Mouse (Mus musculus): Measurements from ENCODE around the gene Ano2. TPM values are rescaled to one million over a fixed set of nuclear protein-coding genes. Genes with fewer than 3 reads are reported as not detected.

Gene Ano2
- polyA plus RNA-seq, 1 experiment, result 0.04 TPM

GRCm38 (mm10) chr6:126053136-126053535 lies 362.9 kb downstream of the Ano2 start:
- no peak for DNase-seq (ENCODE audit: low spot score)

DNA sequence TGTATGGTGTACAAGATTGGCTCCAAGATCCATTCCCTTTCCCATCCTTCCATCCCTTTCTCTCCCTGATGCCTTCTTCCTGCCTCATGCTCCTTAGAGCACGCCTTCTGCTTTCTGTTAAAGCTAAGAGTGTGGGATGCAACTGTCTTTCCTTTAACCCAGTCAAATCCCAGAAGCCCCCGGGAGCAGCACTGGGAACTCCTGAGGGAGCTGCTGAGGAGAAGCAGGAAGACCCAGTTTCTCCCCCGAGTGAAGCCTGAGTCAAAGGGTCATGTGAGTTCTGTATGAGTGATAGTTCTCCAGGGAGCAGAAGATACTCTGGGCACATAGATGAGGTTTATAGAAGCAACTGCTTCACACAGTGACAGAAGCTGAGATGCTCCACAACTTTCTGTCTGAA lies 367.5 kb downstream of the Ano2 start:
- DNase-seq (ENCODE audit: low spot score), result no peak

- no peak for DNase-seq (ENCODE audit: low spot score)
These were observed 390.3 kb downstream of the Ano2 start for GRCm38 (mm10) chr6:126080531-126080930.

GRCm38 (mm10) chr6:126086321-126086950 lies 396.2 kb downstream of the Ano2 start:
- peak; percentile 10 for DNase-seq (ENCODE audit: low spot score)

DNA sequence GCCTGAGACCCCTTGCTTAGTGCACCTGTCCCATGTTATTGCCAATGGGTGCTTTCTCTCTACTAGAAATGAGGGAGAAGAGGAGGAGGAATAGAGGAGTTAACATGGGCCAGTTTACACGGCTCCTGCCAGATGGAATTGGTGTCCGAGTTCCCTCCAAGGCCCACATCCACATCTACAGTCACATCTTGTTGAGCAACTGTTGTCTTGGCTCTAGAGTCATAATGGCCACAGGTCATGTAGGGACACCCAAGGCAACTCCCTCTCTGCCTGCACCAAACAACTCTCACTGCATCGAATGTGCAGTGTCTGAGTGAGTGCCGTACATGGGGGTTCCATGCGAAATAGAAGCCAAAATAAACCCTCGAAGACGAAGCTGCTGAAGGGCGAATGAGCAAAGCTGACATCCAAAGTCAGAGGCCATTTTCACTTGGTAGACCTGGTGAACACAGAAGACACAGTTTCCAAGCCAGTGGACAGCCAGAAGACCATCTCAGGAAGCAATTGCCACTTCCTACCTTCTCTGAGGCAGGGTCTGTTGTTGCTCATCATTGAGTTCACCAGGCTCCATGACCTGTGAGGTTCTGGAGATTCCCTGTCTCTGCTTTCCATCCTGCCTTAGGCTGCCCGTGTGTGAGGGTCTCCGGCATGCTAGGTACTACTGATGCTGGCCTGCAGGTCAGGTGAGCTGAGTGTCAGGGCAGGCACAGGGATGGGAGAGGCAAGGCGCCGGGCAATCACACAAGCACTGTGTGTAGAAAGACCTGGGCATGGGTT lies 398.5 kb downstream of the Ano2 start:
- peak; percentile 11 for DNase-seq (ENCODE audit: low spot score)

Other genes starting within 250 kb of the Ano2 start
- 683 and 894 TPM in 2 replicates for gene Cd9, start 195.6 kb upstream of the Ano2 start, polyA plus RNA-seq (2012; rRNA removed)
- gene Vwf, start 143.6 kb upstream of the Ano2 start, polyA plus RNA-seq (2012; rRNA removed), result 37.8 and 57.5 TPM in 2 replicates

Data from urinary bladder, adult 2 months (tissue).